Mouse (Mus musculus): Measurements from ENCODE around the gene Nup54.

Nup54 gene

GRCm38 (mm10) chr5:92435025-92435584 is at the start of gene Nup54:
TSS of gene Nup54 (minus strand) at chr5:92435219.
- POLR2A ChIA-PET, result interaction anchor here in 1 of 4 experiments (0.6 to 1.8 kb wide), 4 partner anchors 9 to 65 kb away, joined by 3 to 4 read pairs (median 4); no protein-coding TSS in a partner anchor

GRCm38 (mm10) chr5:92472863-92473262 is 37.8 kb upstream of the Nup54 start:
- CTCF ChIA-PET, result no interaction called here

More at GRCm38 (mm10) chr5:92435025-92435584, at the start of gene Nup54:
- CTCF ChIA-PET, result no interaction called here

DNA sequence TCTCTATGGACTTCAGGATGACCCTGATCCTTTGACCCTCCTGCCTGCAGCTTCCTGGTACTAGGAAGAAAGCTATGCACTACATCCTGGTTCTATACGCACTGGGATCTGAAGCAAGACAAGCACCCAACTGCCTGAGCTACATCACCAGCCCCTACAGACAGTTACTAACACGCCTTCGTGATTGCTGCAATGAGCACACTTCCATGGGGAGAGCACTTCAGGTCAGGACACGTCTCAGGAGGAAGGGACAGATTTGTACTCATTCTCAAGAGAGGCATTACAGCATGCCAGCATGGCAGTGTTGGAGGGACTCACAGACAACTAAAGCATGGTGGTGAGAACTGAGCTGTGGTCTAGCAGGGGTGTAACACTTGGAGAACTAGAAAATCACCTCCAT is 36.5 kb upstream of the Nup54 start:
- ChIA-PET CTCF (interaction anchor here in 1 of 4 experiments (0.6 kb wide), 1 partner anchor 20 kb away, joined by 3 read pairs; no protein-coding TSS in a partner anchor), POLR2A (interaction anchor here in 2 of 4 experiments (0.7 to 1.4 kb wide), 5 partner anchors 9 to 118 kb away, joined by 3 to 4 read pairs (median 3); no protein-coding TSS in a partner anchor)

More at GRCm38 (mm10) chr5:92472863-92473262, 37.8 kb upstream of the Nup54 start:
- POLR2A ChIA-PET, result interaction anchor here in 2 of 4 experiments (1.2 to 2.0 kb wide), 7 partner anchors 10 to 26 kb away, joined by 3 to 4 read pairs (median 3); no protein-coding TSS in a partner anchor

DNA sequence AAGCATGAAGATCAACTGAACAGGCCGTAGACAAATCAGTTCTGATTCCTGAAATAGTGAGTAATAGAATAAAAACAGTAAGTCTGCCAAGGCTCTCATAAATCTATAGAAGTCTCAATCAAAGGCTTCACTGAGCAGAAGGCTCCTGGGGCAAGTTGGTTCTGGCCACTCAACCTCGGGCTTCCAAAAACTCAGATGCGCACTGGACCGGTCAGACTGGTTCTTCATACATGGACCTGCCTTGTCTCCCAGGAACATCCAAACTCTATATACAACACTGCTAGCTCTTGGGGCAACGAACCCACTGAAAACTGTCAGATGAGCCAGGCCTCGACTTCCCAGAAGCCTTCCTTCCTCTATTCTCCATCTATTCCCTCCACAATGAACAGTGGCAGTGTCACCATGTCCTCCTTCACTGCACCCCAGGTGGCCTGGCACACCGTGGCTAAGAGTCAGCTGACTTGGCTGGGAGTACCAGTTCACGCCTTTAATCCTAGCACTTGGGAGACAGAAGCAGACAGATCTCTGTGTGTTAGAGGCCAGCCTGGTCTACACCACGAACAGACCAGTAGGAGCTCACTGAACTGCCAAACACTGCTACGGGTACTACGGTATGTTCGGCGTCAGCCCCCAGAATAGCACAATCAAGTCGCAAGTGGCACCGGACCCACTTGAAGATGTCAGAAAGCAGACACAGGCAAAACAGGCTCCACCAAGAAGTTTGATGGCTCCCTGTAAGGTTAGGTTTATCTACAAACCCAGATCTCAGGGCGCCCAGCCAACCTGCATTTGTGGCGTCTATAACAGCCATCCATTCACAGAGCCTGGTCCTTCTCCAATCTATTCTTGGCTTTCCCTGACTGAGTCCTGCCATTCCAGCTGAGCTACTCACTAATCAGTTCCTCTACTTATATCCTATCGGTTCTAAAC is 34.4 kb upstream of the Nup54 start:
- ChIA-PET CTCF (no interaction called here), POLR2A (no interaction called here)

GRCm38 (mm10) chr5:92468234-92468633 is 33.2 kb upstream of the Nup54 start:
- ChIA-PET POLR2A (interaction anchor here in 1 of 4 experiments (0.6 to 1.3 kb wide), 2 partner anchors 26 to 429 kb away, joined by 3 to 5 read pairs; no protein-coding TSS in a partner anchor), CTCF (no interaction called here)

- ChIA-PET CTCF (no interaction called here), POLR2A (interaction anchor here in 1 of 4 experiments (1.2 to 1.3 kb wide), 2 partner anchors 23 to 27 kb away, joined by 3 to 6 read pairs; no protein-coding TSS in a partner anchor)
Observed at GRCm38 (mm10) chr5:92467102-92467766, 32.2 kb upstream of the Nup54 start.

DNA sequence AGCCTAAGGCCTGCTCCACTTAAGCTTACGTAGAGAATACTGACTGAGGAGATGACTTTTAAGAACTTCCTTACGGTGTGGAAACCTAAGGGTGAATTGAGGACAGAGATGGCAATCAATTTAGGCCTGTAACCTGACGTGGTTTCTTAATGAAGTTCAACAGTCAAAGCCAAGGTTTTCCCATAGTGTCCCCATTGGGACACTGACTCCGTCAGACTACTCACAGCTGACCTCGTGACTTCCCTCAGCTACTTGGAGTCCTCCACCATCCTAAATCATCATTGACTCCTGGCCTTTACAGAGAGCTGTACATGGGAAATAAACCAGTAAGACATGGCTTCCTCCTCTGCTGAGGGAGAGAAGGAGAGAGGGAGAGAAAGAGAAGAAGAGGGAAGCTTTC is 30.5 kb upstream of the Nup54 start:
- ChIA-PET CTCF (interaction anchor here in 1 of 4 experiments (0.7 kb wide), 1 partner anchor 368 kb away, joined by 3 read pairs; no protein-coding TSS in a partner anchor), POLR2A (interaction anchor here in 1 of 4 experiments (2.0 kb wide), 1 partner anchor 38 kb away, joined by 6 read pairs; no protein-coding TSS in a partner anchor)

DNA sequence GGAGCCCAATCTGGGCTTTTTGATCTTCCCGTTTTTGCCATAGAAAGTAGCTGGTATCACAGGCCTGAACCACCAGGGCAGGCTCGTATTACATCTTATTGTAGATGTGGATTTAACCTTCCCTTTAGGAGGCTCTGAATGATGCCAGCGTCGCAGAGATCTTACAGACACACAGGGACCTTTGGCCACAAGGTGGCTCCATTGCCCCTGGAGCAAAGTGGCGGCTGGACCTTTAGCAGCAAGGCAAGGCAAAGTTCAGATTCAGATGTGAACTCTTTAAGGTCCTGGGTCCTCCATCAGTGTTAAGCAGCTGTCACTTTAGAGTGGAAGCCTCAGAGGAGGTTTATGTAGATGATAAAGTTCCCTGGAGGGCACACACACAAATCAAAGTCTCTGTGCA is 26.3 kb upstream of the Nup54 start:
- POLR2A ChIA-PET, result interaction anchor here in 2 of 4 experiments (0.6 to 1.5 kb wide), 7 partner anchors 9 to 75 kb away, joined by 3 to 5 read pairs (median 4); partner anchors contain the start of gene Scarb2 (in 1 of the 2)

DNA sequence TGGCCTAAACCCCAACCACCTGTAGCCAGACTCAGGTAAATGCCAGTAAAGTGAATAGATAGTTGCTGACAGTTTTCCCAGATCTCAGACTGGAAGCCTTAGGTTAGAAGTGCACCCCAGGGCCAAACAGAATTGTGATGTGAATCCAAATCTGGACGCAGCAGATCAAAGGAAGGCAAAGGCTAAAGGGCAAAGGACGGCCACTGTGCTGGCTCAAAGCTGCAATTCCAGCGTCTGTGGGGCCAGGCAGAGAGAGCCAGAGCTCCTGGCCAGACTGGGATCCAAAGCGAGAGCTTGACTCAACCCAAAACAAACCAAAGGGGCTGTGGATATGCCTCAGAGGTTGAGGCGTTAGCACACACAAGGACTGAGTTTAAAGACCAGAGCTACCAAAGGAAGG is 23.7 kb upstream of the Nup54 start:
- POLR2A ChIA-PET, result no interaction called here
- CTCF ChIA-PET, result interaction anchor here in 1 of 4 experiments (0.6 kb wide), 1 partner anchor 270 kb away, joined by 3 read pairs; no protein-coding TSS in a partner anchor

More for the DNA sequence above, 26.3 kb upstream of the Nup54 start:
- CTCF ChIA-PET, result interaction anchor here in 3 of 4 experiments (0.6 to 1.8 kb wide), 17 partner anchors 23 to 1961 kb away, joined by 3 to 10 read pairs (median 4); partner anchors contain the start of genes Scarb2 (in 3 of the 3) and Fam47e (in 1 of the 3)

- POLR2A ChIA-PET, result interaction anchor here in 1 of 4 experiments (0.5 to 1.2 kb wide), 2 partner anchors 51 to 90 kb away, joined by 4 read pairs; no protein-coding TSS in a partner anchor
- CTCF ChIA-PET, result interaction anchor here in 1 of 4 experiments (0.7 kb wide), 1 partner anchor 248 kb away, joined by 3 read pairs; no protein-coding TSS in a partner anchor
Observed at GRCm38 (mm10) chr5:92457410-92457809, 22.4 kb upstream of the Nup54 start.

GRCm38 (mm10) chr5:92452876-92453275 is 17.9 kb upstream of the Nup54 start:
- POLR2A ChIA-PET, result interaction anchor here in 2 of 4 experiments (0.5 to 0.7 kb wide), 2 partner anchors 32 to 360 kb away, joined by 3 read pairs; no protein-coding TSS in a partner anchor
- CTCF ChIA-PET, result interaction anchor here in 1 of 4 experiments (0.5 kb wide), 1 partner anchor 246 kb away, joined by 5 read pairs; no protein-coding TSS in a partner anchor

GRCm38 (mm10) chr5:92446736-92447135 is 11.7 kb upstream of the Nup54 start:
- ChIA-PET POLR2A (interaction anchor here in 1 of 4 experiments (0.6 kb wide), 1 partner anchor 27 kb away, joined by 3 read pairs; no protein-coding TSS in a partner anchor), CTCF (no interaction called here)

GRCm38 (mm10) chr5:92445016-92445415 is 10.0 kb upstream of the Nup54 start:
- POLR2A ChIA-PET, result no interaction called here
- CTCF ChIA-PET, result no interaction called here

DNA sequence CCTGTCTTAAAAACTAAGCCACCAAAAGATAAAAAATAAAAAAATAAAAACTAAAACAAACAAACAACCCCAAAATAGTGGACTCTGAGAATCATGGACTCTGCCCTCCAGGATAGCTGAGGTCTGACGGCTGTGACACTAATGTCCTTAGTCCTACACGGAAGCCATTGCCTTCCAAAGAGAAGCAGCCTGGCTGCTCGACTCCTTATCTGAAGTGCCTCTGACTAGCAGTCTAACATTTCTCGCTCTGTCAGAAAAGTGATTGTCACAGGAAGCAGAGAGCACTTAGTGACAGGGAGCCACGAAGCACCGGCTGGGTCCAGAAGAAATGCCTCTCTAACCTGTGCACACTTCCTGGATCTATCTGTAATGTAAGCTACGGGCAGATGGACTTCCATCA is 7.9 kb upstream of the Nup54 start:
- ChIA-PET CTCF (no interaction called here), POLR2A (interaction anchor here in 1 of 4 experiments (0.5 to 1.7 kb wide), 2 partner anchors 8 to 11 kb away, joined by 3 to 4 read pairs; partner anchors contain the start of gene Nup54)

DNA sequence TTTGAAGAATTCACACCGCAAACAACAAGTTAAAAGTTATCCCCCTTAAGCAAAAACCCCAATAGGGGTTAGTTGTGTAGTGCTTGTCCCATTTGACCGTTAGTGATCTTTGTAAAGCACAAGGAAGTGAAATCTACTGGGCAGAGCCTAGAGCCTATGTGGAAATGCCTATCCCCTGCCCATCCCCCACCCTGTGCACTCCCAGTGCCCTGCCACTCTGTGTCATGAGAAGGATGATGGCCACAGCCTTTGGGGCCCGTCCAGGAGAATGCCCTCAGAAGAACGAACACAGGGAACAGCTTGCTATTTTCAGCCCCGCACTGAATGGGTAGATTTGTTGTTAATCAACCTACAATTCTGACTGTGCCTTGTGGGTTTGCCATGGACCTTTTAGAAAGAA is 6.5 kb upstream of the Nup54 start:
- CTCF ChIA-PET, result no interaction called here

GRCm38 (mm10) chr5:92438540-92438939 is 3.5 kb upstream of the Nup54 start:
- ChIA-PET CTCF (interaction anchor here in 1 of 4 experiments (0.7 kb wide), 1 partner anchor 66 kb away, joined by 3 read pairs; no protein-coding TSS in a partner anchor), POLR2A (interaction anchor here in 1 of 4 experiments (0.6 kb wide), 1 partner anchor 66 kb away, joined by 3 read pairs; no protein-coding TSS in a partner anchor)

More for the DNA sequence above, 6.5 kb upstream of the Nup54 start:
- POLR2A ChIA-PET, result interaction anchor here in 1 of 4 experiments (0.7 kb wide), 1 partner anchor 63 kb away, joined by 5 read pairs; no protein-coding TSS in a partner anchor

- CTCF ChIA-PET, result no interaction called here
- POLR2A ChIA-PET, result interaction anchor here in 1 of 4 experiments (0.6 to 1.6 kb wide), 2 partner anchors 9 kb away, joined by 3 to 4 read pairs; no protein-coding TSS in a partner anchor
Observed at GRCm38 (mm10) chr5:92434571-92434985, 441 bp downstream of the Nup54 start.

GRCm38 (mm10) chr5:92434070-92434469 is 949 bp downstream of the Nup54 start:
- ChIA-PET CTCF (no interaction called here), POLR2A (no interaction called here)

Measured in embryonic stem cell, embryonic (primary cell).